Mouse (Mus musculus): Measurements from ENCODE around the gene Lst1.

GRCm38 (mm10) chr17:35200398-35200797 is 12.2 kb upstream of the Lst1 start:
- TF ChIP-seq ZNF384 (IDR thresholded peaks at IDR 0.05; ENCODE audit: low read depth, low read length) (no peak), ZC3H11A (IDR thresholded peaks at IDR 0.05; ENCODE audit: borderline replicate concordance, low read depth, low read length) (no peak), MAFK (IDR thresholded peaks at IDR 0.05; ENCODE audit: insufficient read depth, low read depth, low read length) (no peak), HCFC1 (IDR thresholded peaks at IDR 0.05; ENCODE audit: borderline replicate concordance, insufficient read depth, low read length) (no peak)
